Mouse (Mus musculus): ENCODE measurements around the gene Zfp692. TPM values are rescaled to one million over a fixed set of nuclear protein-coding genes. Genes with fewer than 3 reads are reported as not detected.
A peak's percentile ranks its signal among the peaks of the same experiment; 100 is the strongest.

Zfp692 gene
- 13.1 and 14.2 TPM in 2 replicates for polyA plus RNA-seq (2014; fragmentation: Nextera tagmentation; extraction: Ambion mirVana)

DNA sequence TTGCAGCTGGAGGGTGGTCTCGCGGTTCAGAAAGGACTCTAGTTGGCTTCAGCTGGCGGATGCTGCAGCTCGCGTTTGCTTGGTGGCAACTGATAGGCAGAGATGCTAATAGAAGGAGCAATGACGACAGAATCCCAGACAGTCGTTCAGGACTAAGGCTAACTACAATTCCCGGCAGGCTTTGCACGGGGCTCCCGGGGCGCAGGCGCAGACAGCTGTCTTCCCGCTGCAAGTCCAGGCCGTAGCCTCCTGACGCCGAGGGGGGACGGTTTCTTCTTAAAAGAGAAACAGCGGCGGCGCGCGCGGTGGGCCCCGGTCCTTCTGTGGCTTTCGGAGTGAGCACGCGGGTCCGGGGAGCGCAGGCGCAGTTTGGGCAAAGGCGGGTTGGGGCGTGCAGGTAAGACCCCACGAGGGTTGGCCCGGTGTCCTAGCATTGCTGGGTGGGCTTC lies at the start of gene Zfp692:
Gene Zfp692, plus strand, starts transcription at position 210 of the 449 bp plus-strand sequence.
- DNase-seq (ENCODE audit: low spot score) (peak; percentile 99), ATAC-seq (peak; percentile 87)
- peak within 1 kb of the TSS; percentile 58; the same call in 1 of the 2 replicates for H3K27ac ChIP-seq (ENCODE audit: low read depth, low read length)
- H3K36me3 ChIP-seq (ENCODE audit: control insufficient read depth, insufficient read depth, low read length): peaks cover 19% of the 10 kb centered on the region; the same call in 1 of the 2 replicates
- peaks cover 14% of the 10 kb centered on the region for H3K4me1 ChIP-seq (ENCODE audit: control insufficient read depth, insufficient read depth, low read length)
- no peaks in the 10 kb centered on the region for H3K9me3 ChIP-seq (replicated peaks; ENCODE audit: control insufficient read depth, low read length)
- H3K9ac ChIP-seq (ENCODE audit: low read length): peak within 1 kb of the TSS; percentile 67
- peak within 1 kb of the TSS; percentile 94 for H3K4me2 ChIP-seq (ENCODE audit: low read length)
- under 1% methylated on average over 34 of the region's 34 CpGs for WGBS
- H3K27me3 ChIP-seq (replicated peaks; ENCODE audit: control insufficient read depth, insufficient read depth, low read length): no peaks in the 10 kb centered on the region
- H3K4me3 ChIP-seq (ENCODE audit: low read depth, low read length): peak within 1 kb of the TSS; percentile 53

DNA sequence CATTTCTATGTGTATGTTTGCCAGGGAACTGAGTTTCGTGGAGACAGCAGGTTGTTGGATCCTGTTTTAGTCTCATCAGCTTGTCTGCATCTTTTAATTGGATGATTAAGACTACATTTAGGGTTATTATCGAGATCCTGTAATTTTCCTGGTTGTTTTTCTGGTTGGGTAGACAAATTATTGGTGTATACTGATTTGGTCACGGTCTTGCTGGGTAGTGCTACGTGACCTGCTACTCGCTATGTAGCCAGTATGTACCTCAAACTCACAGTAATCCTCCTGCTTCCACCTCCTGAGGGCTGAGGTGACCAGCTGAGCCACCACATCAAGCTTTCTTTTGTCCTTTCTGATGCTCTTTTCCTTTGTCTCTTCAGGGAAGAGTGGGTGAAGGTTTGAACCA lies 49.1 kb upstream of the Zfp692 start:
- Histone ChIP-seq H3K36me3 (ENCODE audit: control insufficient read depth, insufficient read depth, low read length) (no peaks in the 10 kb centered on the region), H3K4me1 (ENCODE audit: control insufficient read depth, insufficient read depth, low read length) (no peaks in the 10 kb centered on the region), H3K9me3 (replicated peaks; ENCODE audit: control insufficient read depth, low read length) (no peaks in the 10 kb centered on the region), H3K27ac (ENCODE audit: low read depth, low read length) (no peak overlapping the region), H3K4me3 (ENCODE audit: low read depth, low read length) (no peak overlapping the region), H3K27me3 (replicated peaks; ENCODE audit: control insufficient read depth, insufficient read depth, low read length) (no peaks in the 10 kb centered on the region), H3K4me2 (ENCODE audit: low read length) (no peak overlapping the region), H3K9ac (ENCODE audit: low read length) (no peak overlapping the region)
- ATAC-seq: no peak
- 72% methylated on average over 5 of the region's 5 CpGs for WGBS
- no peak for DNase-seq (ENCODE audit: low spot score)

DNA sequence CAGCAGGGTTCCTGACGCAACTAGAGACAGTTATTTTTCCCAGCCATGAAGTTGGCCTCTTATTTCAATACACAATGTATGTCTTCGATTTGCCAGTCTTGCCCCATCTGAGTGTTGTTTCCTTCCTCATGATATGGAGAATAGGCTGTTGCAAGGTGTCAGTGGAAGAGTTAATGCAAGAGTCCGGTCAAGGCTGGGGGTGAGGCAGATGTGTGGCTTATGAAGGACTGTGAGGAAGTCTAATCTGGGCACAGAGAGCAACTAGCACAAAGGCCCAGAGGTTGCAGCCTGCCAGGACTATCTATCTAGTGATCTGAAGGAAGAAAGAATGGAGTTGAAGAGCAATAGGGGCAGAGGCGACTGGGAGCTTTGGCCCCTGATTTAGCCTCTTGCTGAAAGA lies 46.7 kb upstream of the Zfp692 start:
- H3K9me3 ChIP-seq (replicated peaks; ENCODE audit: control insufficient read depth, low read length): no peaks in the 10 kb centered on the region
- ATAC-seq (no peak), DNase-seq (ENCODE audit: low spot score) (no peak)
- no peak overlapping the region for H3K27ac ChIP-seq (ENCODE audit: low read depth, low read length)
- no peaks in the 10 kb centered on the region for H3K36me3 ChIP-seq (ENCODE audit: control insufficient read depth, insufficient read depth, low read length)
- no peaks in the 10 kb centered on the region for H3K4me1 ChIP-seq (ENCODE audit: control insufficient read depth, insufficient read depth, low read length)
- no peak overlapping the region for H3K4me3 ChIP-seq (ENCODE audit: low read depth, low read length)
- no peaks in the 10 kb centered on the region for H3K27me3 ChIP-seq (replicated peaks; ENCODE audit: control insufficient read depth, insufficient read depth, low read length)
- H3K4me2 ChIP-seq (ENCODE audit: low read length): no peak overlapping the region
- H3K9ac ChIP-seq (ENCODE audit: low read length): no peak overlapping the region
- WGBS: 89% methylated on average over 4 of the region's 4 CpGs

DNA sequence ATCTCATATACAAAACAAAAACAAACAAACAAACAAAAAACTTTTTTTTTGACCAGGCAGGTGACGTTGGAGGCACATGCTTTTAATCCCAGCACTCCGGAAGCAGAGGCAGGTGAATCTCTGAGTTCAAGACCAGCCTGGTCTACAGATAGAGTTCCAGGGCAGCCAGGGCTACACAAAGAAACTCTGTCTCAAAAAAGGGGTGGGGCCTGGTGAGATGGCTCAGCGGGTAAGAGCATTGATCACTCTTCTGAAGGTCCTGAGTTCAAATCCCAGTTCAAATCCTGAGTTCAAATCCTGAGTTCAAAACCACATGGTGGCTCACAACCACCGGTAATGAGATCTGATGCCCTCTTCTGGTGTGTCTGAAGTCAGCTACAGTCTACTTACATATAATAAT lies 45.0 kb upstream of the Zfp692 start:
- H3K27ac ChIP-seq (ENCODE audit: low read depth, low read length): no peak overlapping the region
- no peak overlapping the region for H3K4me3 ChIP-seq (ENCODE audit: low read depth, low read length)
- H3K4me1 ChIP-seq (ENCODE audit: control insufficient read depth, insufficient read depth, low read length): no peaks in the 10 kb centered on the region
- 84% methylated on average over 4 of the region's 4 CpGs for WGBS
- H3K9me3 ChIP-seq (replicated peaks; ENCODE audit: control insufficient read depth, low read length): no peaks in the 10 kb centered on the region
- no peaks in the 10 kb centered on the region for H3K27me3 ChIP-seq (replicated peaks; ENCODE audit: control insufficient read depth, insufficient read depth, low read length)
- H3K36me3 ChIP-seq (ENCODE audit: control insufficient read depth, insufficient read depth, low read length): no peaks in the 10 kb centered on the region
- ATAC-seq: no peak
- no peak for DNase-seq (ENCODE audit: low spot score)
- H3K4me2 ChIP-seq (ENCODE audit: low read length): no peak overlapping the region
- H3K9ac ChIP-seq (ENCODE audit: low read length): no peak overlapping the region

DNA sequence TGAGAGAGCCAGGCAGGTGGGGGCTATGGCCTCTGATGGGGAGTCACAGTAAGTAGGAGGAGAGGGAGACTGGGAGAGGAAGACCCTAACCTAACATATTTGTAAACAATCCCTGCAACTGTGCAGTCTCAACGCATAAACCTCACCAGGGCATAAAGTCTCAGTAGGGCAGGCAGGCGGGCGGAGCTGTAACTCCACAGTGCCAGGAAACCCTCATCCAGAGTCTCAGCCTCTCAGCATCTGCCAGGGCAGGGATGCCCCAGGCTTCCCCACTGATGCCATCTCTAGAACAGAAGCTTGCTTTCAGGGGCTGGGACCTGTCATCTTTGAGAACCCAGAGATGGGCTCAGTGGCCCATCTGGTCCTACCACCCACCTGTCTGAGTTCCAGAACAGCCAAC lies 44.5 kb upstream of the Zfp692 start:
- 86% methylated on average over 3 of the region's 3 CpGs for WGBS
- no peak overlapping the region for H3K27ac ChIP-seq (ENCODE audit: low read depth, low read length)
- H3K9me3 ChIP-seq (replicated peaks; ENCODE audit: control insufficient read depth, low read length): no peaks in the 10 kb centered on the region
- ATAC-seq: no peak
- DNase-seq (ENCODE audit: low spot score): no peak
- no peaks in the 10 kb centered on the region for H3K4me1 ChIP-seq (ENCODE audit: control insufficient read depth, insufficient read depth, low read length)
- H3K27me3 ChIP-seq (replicated peaks; ENCODE audit: control insufficient read depth, insufficient read depth, low read length): no peaks in the 10 kb centered on the region
- no peak overlapping the region for H3K9ac ChIP-seq (ENCODE audit: low read length)
- H3K4me3 ChIP-seq (ENCODE audit: low read depth, low read length): no peak overlapping the region
- H3K36me3 ChIP-seq (ENCODE audit: control insufficient read depth, insufficient read depth, low read length): no peaks in the 10 kb centered on the region
- H3K4me2 ChIP-seq (ENCODE audit: low read length): no peak overlapping the region

DNA sequence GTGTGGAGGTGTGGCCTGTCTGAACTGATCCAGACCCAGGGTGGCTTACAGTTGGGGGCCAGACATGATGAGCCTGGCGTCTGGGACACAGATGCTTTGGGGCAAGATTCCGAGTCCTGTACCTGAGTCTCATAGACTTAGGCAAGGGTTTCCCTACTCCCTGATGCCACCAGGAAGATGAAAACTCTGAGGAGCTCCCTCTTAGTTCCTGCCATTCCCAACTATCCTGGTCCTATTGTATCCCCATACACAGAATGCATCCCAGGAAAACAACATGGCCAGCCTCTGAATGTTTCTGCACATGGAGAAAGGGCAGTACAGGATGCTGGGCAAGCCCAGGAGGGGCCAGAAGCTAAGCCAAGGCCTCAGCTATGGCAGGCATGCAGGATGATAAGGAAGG lies 43.4 kb upstream of the Zfp692 start:
- Histone ChIP-seq H3K9me3 (replicated peaks; ENCODE audit: control insufficient read depth, low read length) (no peaks in the 10 kb centered on the region), H3K36me3 (ENCODE audit: control insufficient read depth, insufficient read depth, low read length) (no peaks in the 10 kb centered on the region), H3K4me2 (ENCODE audit: low read length) (no peak overlapping the region), H3K27ac (ENCODE audit: low read depth, low read length) (no peak overlapping the region), H3K27me3 (replicated peaks; ENCODE audit: control insufficient read depth, insufficient read depth, low read length) (no peaks in the 10 kb centered on the region), H3K4me3 (ENCODE audit: low read depth, low read length) (no peak overlapping the region), H3K4me1 (ENCODE audit: control insufficient read depth, insufficient read depth, low read length) (no peaks in the 10 kb centered on the region), H3K9ac (ENCODE audit: low read length) (no peak overlapping the region)
- 72% methylated on average over 2 of the region's 2 CpGs for WGBS
- DNase-seq (ENCODE audit: low spot score) (no peak), ATAC-seq (no peak)

DNA sequence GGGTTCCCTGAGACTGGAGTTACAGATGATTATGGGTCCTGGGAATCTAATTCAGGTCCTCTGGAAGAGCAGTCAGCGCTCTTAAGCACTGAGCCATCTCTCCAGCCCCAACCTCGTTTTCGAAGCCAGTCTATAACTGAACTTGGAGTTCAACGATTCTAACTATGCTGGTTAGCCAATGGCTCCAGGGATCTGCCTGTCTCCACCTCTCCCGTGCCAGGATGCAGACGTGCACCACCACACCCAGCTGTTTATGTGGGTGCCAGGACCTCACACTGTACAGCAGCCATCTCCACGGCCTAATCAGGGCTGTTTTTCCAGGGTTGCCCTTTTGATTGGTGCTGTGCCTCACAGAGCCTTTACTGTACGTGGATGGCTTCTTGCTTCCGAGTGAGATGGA lies 42.3 kb upstream of the Zfp692 start:
- Histone ChIP-seq H3K9me3 (replicated peaks; ENCODE audit: control insufficient read depth, low read length) (no peaks in the 10 kb centered on the region), H3K27me3 (replicated peaks; ENCODE audit: control insufficient read depth, insufficient read depth, low read length) (no peaks in the 10 kb centered on the region), H3K36me3 (ENCODE audit: control insufficient read depth, insufficient read depth, low read length) (no peaks in the 10 kb centered on the region), H3K4me3 (ENCODE audit: low read depth, low read length) (no peak overlapping the region), H3K9ac (ENCODE audit: low read length) (no peak overlapping the region), H3K4me2 (ENCODE audit: low read length) (no peak overlapping the region), H3K4me1 (ENCODE audit: control insufficient read depth, insufficient read depth, low read length) (no peaks in the 10 kb centered on the region), H3K27ac (ENCODE audit: low read depth, low read length) (no peak overlapping the region)
- DNase-seq (ENCODE audit: low spot score): no peak
- 92% methylated on average over 9 of the region's 9 CpGs for whole genome bisulfite sequencing
- no peak for ATAC-seq

DNA sequence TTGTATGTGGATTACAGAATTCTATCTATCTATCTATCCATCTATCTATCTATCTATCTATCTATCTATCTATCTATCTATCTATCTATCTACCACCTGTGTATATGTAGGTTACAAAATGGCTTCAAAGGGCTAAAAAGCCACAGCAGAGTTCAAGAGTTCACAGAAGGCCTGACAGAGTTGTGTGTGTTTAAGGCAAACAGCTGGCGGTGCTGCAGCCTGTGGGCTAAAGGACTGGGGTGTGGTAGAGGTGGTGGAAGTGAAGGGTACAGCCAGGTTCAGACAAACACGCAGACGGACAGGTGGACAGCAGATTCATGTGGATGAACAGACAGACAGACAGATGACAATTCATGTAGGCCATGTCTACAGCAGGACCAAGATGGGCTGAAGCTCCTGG lies 38.6 kb upstream of the Zfp692 start:
- H3K4me2 ChIP-seq (ENCODE audit: low read length): no peak overlapping the region
- 94% methylated on average over 3 of the region's 3 CpGs for WGBS
- H3K9me3 ChIP-seq (replicated peaks; ENCODE audit: control insufficient read depth, low read length): no peaks in the 10 kb centered on the region
- no peak for DNase-seq (ENCODE audit: low spot score)
- H3K9ac ChIP-seq (ENCODE audit: low read length): no peak overlapping the region
- no peaks in the 10 kb centered on the region for H3K4me1 ChIP-seq (ENCODE audit: control insufficient read depth, insufficient read depth, low read length)
- ATAC-seq: no peak
- H3K36me3 ChIP-seq (ENCODE audit: control insufficient read depth, insufficient read depth, low read length): no peaks in the 10 kb centered on the region
- H3K27me3 ChIP-seq (replicated peaks; ENCODE audit: control insufficient read depth, insufficient read depth, low read length): no peaks in the 10 kb centered on the region
- no peak overlapping the region for H3K27ac ChIP-seq (ENCODE audit: low read depth, low read length)
- no peak overlapping the region for H3K4me3 ChIP-seq (ENCODE audit: low read depth, low read length)

DNA sequence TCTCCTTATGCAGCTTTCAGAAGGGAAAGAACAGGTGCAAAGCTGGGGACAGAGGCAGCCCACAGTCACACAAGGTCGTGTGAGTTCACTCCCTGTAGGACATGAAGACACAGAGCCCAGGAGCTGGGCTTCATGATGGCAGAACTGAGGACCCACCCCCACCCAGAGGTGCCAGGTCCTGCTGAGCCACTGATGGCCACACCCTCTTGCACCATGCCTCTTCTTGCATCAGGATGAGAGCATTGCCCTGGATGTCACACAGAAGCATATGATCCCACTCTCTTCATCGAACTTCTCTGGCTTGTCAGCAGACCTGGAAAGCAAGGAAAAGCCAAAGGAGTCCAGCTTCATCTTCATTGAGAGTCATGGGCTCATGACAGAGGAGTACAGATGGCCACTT lies 32.3 kb upstream of the Zfp692 start, which contains the start of gene 4930438A08Rik:
Gene 4930438A08Rik, plus strand, starts transcription at position 228 of the 400 bp plus-strand sequence.
- Histone ChIP-seq H3K9me3 (replicated peaks; ENCODE audit: control insufficient read depth, low read length) (no peaks in the 10 kb centered on the region), H3K36me3 (ENCODE audit: control insufficient read depth, insufficient read depth, low read length) (no peaks in the 10 kb centered on the region), H3K4me2 (ENCODE audit: low read length) (no peak within 1 kb of the TSS), H3K27me3 (replicated peaks; ENCODE audit: control insufficient read depth, insufficient read depth, low read length) (no peaks in the 10 kb centered on the region), H3K9ac (ENCODE audit: low read length) (no peak within 1 kb of the TSS), H3K4me3 (ENCODE audit: low read depth, low read length) (no peak within 1 kb of the TSS), H3K4me1 (ENCODE audit: control insufficient read depth, insufficient read depth, low read length) (no peaks in the 10 kb centered on the region), H3K27ac (ENCODE audit: low read depth, low read length) (no peak within 1 kb of the TSS)
- 59% methylated on average over 2 of the region's 2 CpGs for WGBS
- ATAC-seq: no peak
- DNase-seq (ENCODE audit: low spot score): no peak

All from forebrain, embryonic 14.5 days (tissue).